Mouse (Mus musculus) ES-E14 (cell line): Measurements from ENCODE around the gene Slc6a6. TPM values are rescaled to one million over a fixed set of nuclear protein-coding genes. Genes with fewer than 3 reads are reported as not detected.
A peak's percentile ranks its signal among the peaks of the same experiment; 100 is the strongest.

Source experiments
- DNase-seq: peaks from one replicate; pipeline ENCODE4 v3.0.0-alpha.2; 2013; ENCODE audit warnings: low read depth, low spot score
- H3K27ac ChIP-seq: 2 replicates; pipeline ENCODE4 v1.5.1; 2012; ENCODE audit warnings: low read depth, mild to moderate bottlenecking, low read length, moderate library complexity, mixed read lengths; ENCODE audit not compliant: poor library complexity, insufficient read depth, severe bottlenecking
- H3K36me3 ChIP-seq: 2 replicates; pipeline ENCODE4 v1.6.1; 2012; ENCODE audit warnings: mild to moderate bottlenecking, low read length, moderate library complexity, mixed read lengths; ENCODE audit not compliant: control insufficient read depth, poor library complexity, insufficient read depth, severe bottlenecking
- H3K4me1 ChIP-seq, 2 experiments: fragments of 150-350 bp in 1 of 2; sonication (generic) in 1 of 2; 2 replicates each; pipeline ENCODE4 v1.6.1; 2012; ENCODE audit warnings: low read length in 2 of 2, mild to moderate bottlenecking in 1 of 2, mixed read lengths in 1 of 2; ENCODE audit not compliant: control insufficient read depth in 2 of 2, insufficient read depth in 2 of 2, poor library complexity in 1 of 2
- H3K4me3 ChIP-seq, 2 experiments: fragments of 150-350 bp in 1 of 2; sonication (generic) in 1 of 2; 2 replicates each; pipeline ENCODE4 v1.5.1; 2012; ENCODE audit warnings: low read length in 2 of 2, low read depth in 1 of 2, mild to moderate bottlenecking in 1 of 2, mixed read lengths in 1 of 2; ENCODE audit not compliant: insufficient read depth in 1 of 2, poor library complexity in 1 of 2, severe bottlenecking in 1 of 2
- H3K9ac ChIP-seq: 2 replicates; pipeline ENCODE4 v1.6.1; 2012; ENCODE audit warnings: low read depth, mild to moderate bottlenecking, low read length, mixed read lengths; ENCODE audit not compliant: poor library complexity, insufficient read depth, severe bottlenecking
- H3K9me3 ChIP-seq: fragments of 150-350 bp; sonication (generic); 2 replicates; pipeline ENCODE4 v1.6.1; 2012; ENCODE audit warnings: low read depth, mild to moderate bottlenecking, low read length; ENCODE audit not compliant: control insufficient read depth, insufficient read depth
- CHD2 ChIP-seq: IDR thresholded peaks from 2 replicates; pipeline ENCODE4 v1.6.1; 2014; ENCODE audit warnings: mild to moderate bottlenecking, low read depth, low read length, inconsistent platforms
- HCFC1 ChIP-seq: IDR thresholded peaks from 2 replicates; pipeline ENCODE4 v1.6.1; 2012; ENCODE audit warnings: low read length, inconsistent platforms, borderline replicate concordance; ENCODE audit not compliant: insufficient read depth
- MAFK ChIP-seq: IDR thresholded peaks from 2 replicates; pipeline ENCODE4 v1.6.1; 2014; ENCODE audit warnings: mild to moderate bottlenecking, low read depth, low read length, inconsistent platforms; ENCODE audit not compliant: insufficient read depth
- ZC3H11A ChIP-seq: IDR thresholded peaks from 2 replicates; pipeline ENCODE4 v1.6.1; 2012; ENCODE audit warnings: low read depth, mild to moderate bottlenecking, inconsistent platforms, low read length, borderline replicate concordance
- ZNF384 ChIP-seq: IDR thresholded peaks from 2 replicates; pipeline ENCODE4 v1.6.1; 2012; ENCODE audit warnings: low read depth, low read length, inconsistent platforms
- in situ Hi-C, 2 experiments: fragments of 600-800 bp; cut with MboI; formaldehyde crosslinking; loops; one replicate each; pipeline ENCODE4 v1.15.1; 2025; ENCODE audit warnings: low sequenced_read_pairs in 2 of 2, inconsistent platforms in 1 of 2; ENCODE audit not compliant: unreplicated experiment in 2 of 2
- total RNA-seq: library from RNA; depleted of rRNA; stranded (reverse); fragments of 300-350 nt; gene quantifications from 2 replicates; pipeline ENCODE4 v1.2.3, GENCODE M21; 2012

Gene Slc6a6
- total RNA-seq, 1 experiment, result 150 TPM

DNA sequence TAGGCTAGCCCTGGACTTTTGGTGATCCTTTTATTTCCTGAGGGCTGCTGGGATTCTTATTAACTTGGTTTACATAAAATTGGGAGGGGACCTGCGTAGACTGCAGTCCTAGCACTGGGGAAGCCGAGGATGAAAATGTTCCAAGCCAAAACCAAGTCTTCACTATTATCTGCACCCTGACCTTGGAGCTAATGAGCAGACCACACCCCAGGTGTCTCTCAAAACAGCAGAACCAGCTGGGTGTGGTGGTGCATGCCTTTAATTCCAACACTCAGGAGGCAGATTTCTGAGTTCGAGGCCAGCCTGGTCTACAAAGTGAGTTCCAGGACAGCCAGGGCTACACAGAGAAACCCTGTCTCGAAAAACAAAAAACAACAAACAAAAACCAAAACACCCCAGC, 16.7 kb upstream of the Slc6a6 start:
- H3K27ac ChIP-seq, result no peak overlapping the region; the same call in 1 of the 2 replicates
- no peak for TF ChIP-seq MAFK
- TF ChIP-seq CHD2, result no peak
- TF ChIP-seq HCFC1, result no peak
- no peak for TF ChIP-seq ZNF384
- TF ChIP-seq ZC3H11A, result no peak
- DNase-seq, result no peak
- no peak overlapping the region for H3K4me3 ChIP-seq
- H3K4me1 ChIP-seq, result peaks cover 12 to 32% of the 10 kb centered on the region in 2 experiments
- H3K9ac ChIP-seq, result no peak overlapping the region
- H3K9me3 ChIP-seq, result no peaks in the 10 kb centered on the region
- H3K36me3 ChIP-seq, result no peaks in the 10 kb centered on the region
- in situ Hi-C loops, result no loop called here

DNA sequence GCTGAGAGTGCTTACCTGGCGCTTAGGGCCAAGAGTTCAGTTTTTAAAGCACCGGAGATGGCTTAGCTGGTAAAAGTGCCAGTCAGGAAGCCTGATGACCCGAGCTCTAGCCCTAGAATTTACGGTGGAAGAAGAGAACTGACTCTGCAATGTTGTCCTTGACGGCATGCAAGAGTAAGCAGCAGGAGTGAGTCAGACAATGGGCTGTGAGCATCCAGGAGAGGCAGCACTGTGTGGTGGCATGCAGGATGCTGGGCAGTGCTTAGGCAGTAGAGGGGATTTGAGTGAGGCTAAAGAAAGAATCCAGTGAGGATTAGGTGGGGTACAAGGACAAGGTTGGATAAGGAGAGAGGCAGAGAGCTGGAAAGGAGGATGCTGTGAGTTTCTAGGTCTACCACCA, 15.6 kb upstream of the Slc6a6 start:
- Histone ChIP-seq H3K4me1 (peaks cover 12 to 32% of the 10 kb centered on the region in 2 experiments), H3K36me3 (no peaks in the 10 kb centered on the region), H3K9me3 (no peaks in the 10 kb centered on the region), H3K4me3 (no peak overlapping the region), H3K27ac (peak overlapping the region; percentile 4; the same call in 1 of the 2 replicates), H3K9ac (no peak overlapping the region)
- DNase-seq, result no peak
- TF ChIP-seq HCFC1 (no peak), CHD2 (no peak), MAFK (no peak), ZC3H11A (no peak), ZNF384 (no peak)
- in situ Hi-C loops, result no loop called here

DNA sequence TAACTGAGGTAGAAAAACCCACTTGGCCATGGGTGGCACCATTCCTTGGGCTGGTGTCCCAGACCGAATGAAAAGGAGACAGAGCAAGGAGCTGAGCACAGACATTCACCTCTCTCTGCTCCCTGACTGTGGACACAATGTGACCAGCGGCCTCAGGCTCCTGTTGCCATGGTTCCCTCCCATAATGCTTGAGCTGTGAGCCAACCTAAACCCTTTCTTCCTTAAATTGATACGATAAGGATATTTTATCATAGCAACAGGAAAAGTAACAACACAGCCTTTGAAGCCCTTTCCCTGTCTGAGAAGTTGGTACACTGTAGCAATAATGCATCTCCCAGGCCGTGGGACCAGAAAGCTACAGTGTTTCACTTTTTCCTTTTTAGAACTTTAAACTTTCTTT, 14.6 kb upstream of the Slc6a6 start:
- no peaks in the 10 kb centered on the region for H3K36me3 ChIP-seq
- no peak for TF ChIP-seq ZNF384
- no peak for TF ChIP-seq HCFC1
- no peak for TF ChIP-seq ZC3H11A
- no peak for TF ChIP-seq MAFK
- TF ChIP-seq CHD2, result no peak
- H3K9ac ChIP-seq, result no peak overlapping the region
- H3K4me3 ChIP-seq, result no peak overlapping the region
- in situ Hi-C loops, result no loop called here
- no peak for DNase-seq
- H3K9me3 ChIP-seq, result no peaks in the 10 kb centered on the region
- peak overlapping the region; percentile 66; the same call in 1 of the 2 replicates for H3K27ac ChIP-seq
- H3K4me1 ChIP-seq, result peaks cover 12 to 29% of the 10 kb centered on the region in 2 experiments

DNA sequence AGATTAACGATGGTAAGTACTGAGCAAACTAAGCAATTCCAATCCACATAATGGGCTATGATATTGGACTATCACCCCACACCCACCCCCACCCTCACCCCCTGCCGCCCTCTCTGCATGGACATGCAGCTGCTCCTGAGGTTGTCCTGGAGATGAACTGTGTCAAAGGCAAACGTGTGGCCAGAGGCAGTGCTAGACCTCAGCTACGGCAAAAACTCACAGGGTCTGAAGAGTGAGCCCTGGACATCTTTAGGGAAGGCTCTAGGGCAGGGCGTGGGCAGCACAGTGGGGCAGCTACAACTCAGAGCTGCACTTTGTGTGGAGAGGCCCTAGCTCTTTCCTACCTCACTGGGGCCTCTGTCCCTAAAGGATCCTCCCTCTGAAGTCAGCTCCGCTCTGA, 13.6 kb upstream of the Slc6a6 start:
- no peak for DNase-seq
- Histone ChIP-seq H3K4me1 (peaks cover 9 to 23% of the 10 kb centered on the region in 2 experiments), H3K27ac (peak overlapping the region; percentile 66), H3K9ac (0 out of 2 replicates have a peak overlapping the region, but pooled peaks have one; percentile 5), H3K9me3 (no peaks in the 10 kb centered on the region), H3K36me3 (no peaks in the 10 kb centered on the region), H3K4me3 (no peak overlapping the region)
- in situ Hi-C loops, result no loop called here
- TF ChIP-seq ZNF384 (no peak), ZC3H11A (no peak), HCFC1 (no peak), MAFK (no peak), CHD2 (no peak)

DNA sequence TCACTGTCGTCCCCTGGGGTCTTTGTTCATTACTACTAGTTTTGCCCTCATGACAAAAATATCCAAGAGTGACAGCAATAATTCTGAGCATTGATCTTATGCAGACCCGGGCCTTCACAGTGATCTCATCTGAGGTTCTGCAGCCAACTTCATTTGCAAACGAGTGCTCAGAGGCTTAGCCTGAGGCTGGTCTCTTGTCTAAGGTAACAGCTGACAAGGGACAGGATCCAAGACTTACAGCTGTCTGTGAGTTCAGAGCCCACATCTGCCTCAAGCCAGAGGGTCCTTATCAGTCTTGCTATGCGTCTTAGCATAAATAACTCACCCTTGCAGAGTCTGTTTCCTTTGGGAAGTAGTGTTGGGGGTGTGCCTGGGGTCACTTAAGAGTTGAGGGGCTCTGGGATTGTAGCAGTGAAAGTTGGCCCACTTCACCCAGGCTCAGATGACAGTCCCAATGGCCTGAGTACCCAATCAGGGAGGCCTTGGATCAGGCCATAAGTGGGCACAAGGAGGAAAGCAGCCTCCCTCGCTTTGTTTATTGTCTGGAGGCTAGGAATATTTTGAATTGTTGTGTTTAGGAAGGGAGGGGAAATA, 9.0 kb upstream of the Slc6a6 start:
- TF ChIP-seq HCFC1 (no peak), CHD2 (no peak), ZC3H11A (no peak), ZNF384 (no peak), MAFK (no peak)

More for the DNA sequence above, 9.0 kb upstream of the Slc6a6 start:
- H3K36me3 ChIP-seq, result no peaks in the 10 kb centered on the region
- in situ Hi-C loops, result no loop called here
- H3K27ac ChIP-seq, result no peak overlapping the region
- no peak overlapping the region for H3K4me3 ChIP-seq
- no peaks in the 10 kb centered on the region for H3K9me3 ChIP-seq
- no peak for DNase-seq
- H3K4me1 ChIP-seq, result peaks cover 5 to 20% of the 10 kb centered on the region in 2 experiments
- no peak overlapping the region for H3K9ac ChIP-seq
